Mouse (Mus musculus): Measurements from ENCODE around the gene Ckmt2. TPM values are rescaled to one million over a fixed set of nuclear protein-coding genes. Genes with fewer than 3 reads are reported as not detected.

Gene Ckmt2
- polyA plus RNA-seq, 1 experiment from 2014 or later, result 3.9 TPM

DNA sequence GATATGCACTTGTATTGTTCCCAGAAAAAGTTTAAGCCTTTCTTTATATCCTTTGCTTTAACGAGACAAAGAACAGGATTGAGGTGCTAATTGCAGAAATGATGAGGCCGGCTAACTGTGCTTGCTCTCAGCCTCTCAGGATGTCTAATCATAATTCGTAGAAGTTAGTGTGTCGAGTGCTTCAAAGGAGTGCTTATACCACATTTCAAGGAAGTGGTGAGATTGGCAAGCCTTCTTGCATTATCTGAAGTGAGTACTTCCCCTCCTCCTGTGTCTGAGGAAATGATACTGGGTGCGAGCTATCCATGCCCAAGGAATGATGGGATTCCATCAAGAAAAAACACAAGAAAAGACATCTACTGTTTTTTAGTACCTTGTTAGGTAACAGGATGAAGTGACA lies 62.0 kb downstream of the Ckmt2 start:
- no peak overlapping the region for H3K27ac ChIP-seq (ENCODE audit: low read depth, low read length)
- no peaks in the 10 kb centered on the region for H3K4me1 ChIP-seq (replicated peaks; ENCODE audit: control insufficient read depth, insufficient read depth, low read length)
- TF ChIP-seq CTCF (IDR thresholded peaks at IDR 0.05; ENCODE audit: low read depth), result no peak
- no peak overlapping the region for H3K4me3 ChIP-seq (ENCODE audit: low read depth, low read length)
- H3K27me3 ChIP-seq (replicated peaks; ENCODE audit: control insufficient read depth, insufficient read depth, low read length), result no peaks in the 10 kb centered on the region
- H3K9ac ChIP-seq (ENCODE audit: low read depth, low read length), result no peak overlapping the region
- no peak overlapping the region for H3K4me2 ChIP-seq (replicated peaks; ENCODE audit: low read depth)
- H3K9me3 ChIP-seq (ENCODE audit: control insufficient read depth), result no peaks in the 10 kb centered on the region
- WGBS, result 90% methylated on average over 5 of the region's 5 CpGs
- no peaks in the 10 kb centered on the region for H3K36me3 ChIP-seq (ENCODE audit: control insufficient read depth, insufficient read depth)
- ATAC-seq, result no peak

DNA sequence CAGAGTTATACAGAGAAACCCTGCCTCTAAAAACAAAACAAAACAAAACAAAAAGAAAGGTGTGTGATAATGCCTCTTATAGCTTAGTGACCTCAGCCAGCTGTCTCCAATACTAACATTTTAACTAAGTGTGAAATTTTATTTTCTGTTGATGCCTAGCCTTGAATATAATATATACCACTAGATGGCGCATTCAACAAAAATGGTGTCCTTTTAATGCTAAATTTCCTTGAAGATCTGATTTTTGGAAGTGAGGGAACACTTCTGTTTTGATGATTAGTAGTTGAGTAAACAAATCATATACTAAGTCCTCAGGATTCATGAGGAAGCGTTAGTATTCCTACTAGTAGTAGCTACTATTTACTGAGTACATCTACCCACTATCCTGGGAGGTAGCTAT lies 67.2 kb downstream of the Ckmt2 start:
- TF ChIP-seq CTCF (IDR thresholded peaks at IDR 0.05; ENCODE audit: low read depth), result peak; percentile 70
- no peaks in the 10 kb centered on the region for H3K27me3 ChIP-seq (replicated peaks; ENCODE audit: control insufficient read depth, insufficient read depth, low read length)
- ATAC-seq, result no peak
- H3K4me2 ChIP-seq (replicated peaks; ENCODE audit: low read depth), result no peak overlapping the region
- no peak overlapping the region for H3K9ac ChIP-seq (ENCODE audit: low read depth, low read length)
- WGBS, result 32% methylated on average over 2 of the region's 2 CpGs
- no peaks in the 10 kb centered on the region for H3K9me3 ChIP-seq (ENCODE audit: control insufficient read depth)
- no peak overlapping the region for H3K27ac ChIP-seq (ENCODE audit: low read depth, low read length)
- peaks cover 10% of the 10 kb centered on the region; the same call in 1 of the 2 replicates for H3K36me3 ChIP-seq (ENCODE audit: control insufficient read depth, insufficient read depth)
- no peaks in the 10 kb centered on the region for H3K4me1 ChIP-seq (replicated peaks; ENCODE audit: control insufficient read depth, insufficient read depth, low read length)
- H3K4me3 ChIP-seq (ENCODE audit: low read depth, low read length), result no peak overlapping the region

DNA sequence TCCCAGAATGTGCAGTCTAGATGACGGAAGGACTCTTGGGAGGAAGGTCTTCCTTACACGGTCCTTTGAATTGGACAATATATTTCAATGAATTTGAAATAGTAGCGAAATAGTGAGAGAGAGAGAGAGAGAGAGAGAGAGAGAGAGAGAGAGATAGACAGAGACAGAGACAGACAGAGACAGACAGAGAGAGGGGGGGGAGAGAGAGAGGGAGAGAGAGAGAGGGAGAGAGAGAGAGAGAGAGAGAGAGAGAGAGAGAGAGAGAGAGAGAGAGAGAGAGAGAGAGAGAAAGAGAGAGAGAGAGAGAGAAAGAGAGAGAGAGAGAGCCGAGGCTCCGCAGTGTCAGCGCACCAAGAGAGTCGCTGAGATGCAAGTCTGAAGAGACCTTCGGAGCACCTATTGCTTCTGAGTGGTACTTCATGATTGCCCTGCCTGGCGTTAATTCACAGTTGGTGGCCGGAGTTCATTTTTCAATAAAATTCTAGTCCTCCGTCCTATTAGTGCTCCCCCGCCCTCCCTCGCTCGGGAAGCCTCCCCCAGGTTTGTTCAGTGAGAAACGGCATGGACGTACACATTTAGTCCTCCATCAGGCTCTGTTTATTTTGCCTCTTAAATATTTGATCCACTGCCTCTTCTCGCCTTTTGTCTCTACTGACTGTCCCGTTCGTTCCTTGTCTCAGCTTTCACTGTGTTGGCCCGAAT lies 68.7 kb downstream of the Ckmt2 start:
- 16% methylated on average over 20 of the region's 20 CpGs for WGBS
- no peaks in the 10 kb centered on the region for H3K9me3 ChIP-seq (ENCODE audit: control insufficient read depth)
- TF ChIP-seq CTCF (IDR thresholded peaks at IDR 0.05; ENCODE audit: low read depth), result no peak
- no peaks in the 10 kb centered on the region for H3K27me3 ChIP-seq (replicated peaks; ENCODE audit: control insufficient read depth, insufficient read depth, low read length)
- peak overlapping the region; percentile 99 for H3K27ac ChIP-seq (ENCODE audit: low read depth, low read length)
- peak overlapping the region; percentile 99 for H3K4me3 ChIP-seq (ENCODE audit: low read depth, low read length)
- no peak for ATAC-seq
- peak overlapping the region; percentile 99 for H3K9ac ChIP-seq (ENCODE audit: low read depth, low read length)
- peak overlapping the region; percentile 76 for H3K4me2 ChIP-seq (replicated peaks; ENCODE audit: low read depth)
- no peaks in the 10 kb centered on the region for H3K4me1 ChIP-seq (replicated peaks; ENCODE audit: control insufficient read depth, insufficient read depth, low read length)
- peaks cover 14% of the 10 kb centered on the region; the same call in 1 of the 2 replicates for H3K36me3 ChIP-seq (ENCODE audit: control insufficient read depth, insufficient read depth)

DNA sequence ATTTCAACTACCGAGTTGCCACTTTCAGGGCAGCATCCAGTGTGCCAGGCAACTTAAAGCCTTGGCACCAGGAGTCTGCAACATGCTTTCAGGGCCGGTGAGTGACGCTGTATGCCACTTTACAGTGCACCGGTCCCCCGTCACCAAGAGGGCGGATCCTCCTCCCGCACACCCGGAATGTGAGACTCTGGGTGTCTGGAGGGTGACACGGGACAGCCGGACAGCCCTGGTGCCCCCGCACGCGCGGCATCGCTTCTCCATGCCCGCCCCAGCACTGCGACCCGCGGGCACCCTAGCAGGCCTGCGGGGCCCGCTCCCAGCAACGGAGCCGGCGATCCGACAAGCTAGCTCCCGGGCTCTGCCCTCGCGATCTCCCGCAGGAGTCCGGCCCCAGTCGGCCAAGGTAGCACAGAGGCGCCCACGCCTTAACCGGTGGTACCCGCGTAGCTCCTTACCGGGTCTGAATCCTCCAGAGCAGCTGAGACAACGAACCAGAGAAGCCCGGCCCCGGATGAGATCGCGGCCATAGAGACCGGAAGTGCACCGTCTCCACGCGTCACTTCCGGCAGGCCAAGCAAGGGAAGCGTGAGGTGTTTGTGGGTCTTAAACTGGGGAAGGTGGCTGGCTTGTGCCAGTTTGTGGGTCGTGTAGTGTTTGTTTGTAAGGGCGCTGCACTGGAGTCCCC lies 69.4 kb downstream of the Ckmt2 start, which contains the start of gene Zcchc9:
Gene Zcchc9, minus strand, starts transcription at position 551 of the 685 bp plus-strand sequence.
- under 1% methylated on average over 49 of the region's 50 CpGs for WGBS
- Histone ChIP-seq H3K4me2 (replicated peaks; ENCODE audit: low read depth) (peak within 1 kb of the TSS; percentile 76), H3K36me3 (ENCODE audit: control insufficient read depth, insufficient read depth) (peaks cover 14% of the 10 kb centered on the region; the same call in 1 of the 2 replicates), H3K9ac (ENCODE audit: low read depth, low read length) (peak within 1 kb of the TSS; percentile 99), H3K27me3 (replicated peaks; ENCODE audit: control insufficient read depth, insufficient read depth, low read length) (no peaks in the 10 kb centered on the region), H3K4me1 (replicated peaks; ENCODE audit: control insufficient read depth, insufficient read depth, low read length) (no peaks in the 10 kb centered on the region), H3K27ac (ENCODE audit: low read depth, low read length) (peak within 1 kb of the TSS; percentile 99), H3K9me3 (ENCODE audit: control insufficient read depth) (no peaks in the 10 kb centered on the region), H3K4me3 (ENCODE audit: low read depth, low read length) (peak within 1 kb of the TSS; percentile 99)
- TF ChIP-seq CTCF (IDR thresholded peaks at IDR 0.05; ENCODE audit: low read depth), result peak; percentile 66
- ATAC-seq, result peak; percentile 97

Other genes starting within 250 kb of the Ckmt2 start
- gene Acot12, start 135.4 kb downstream of the Ckmt2 start, polyA plus RNA-seq (2015; fragmentation: Nextera tagmentation; extraction: Ambion mirVana), result 21.8 and 24.1 TPM in 2 replicates
- 21.1 and 25.8 TPM in 2 replicates for gene Zcchc9, start 69.2 kb downstream of the Ckmt2 start, polyA plus RNA-seq (2015; fragmentation: Nextera tagmentation; extraction: Ambion mirVana)

Measured in intestine, postnatal 0 days (tissue).